Mouse (Mus musculus) hindbrain, embryonic 13.5 days (tissue): ENCODE measurements at regions not wholly inside any gene's neighbourhood (a gene's known extent, or its start where the extent isn't known, plus 50 kb on each side); places are given as distances from the start of the nearest gene placed in this dataset.

Source experiments
- ATAC-seq: fragments of 200-750 bp; cut with Nextera tagmentation; 2 replicates; pipeline ENCODE4 v1.8.0; 2017; ENCODE audit warnings: moderate TSS enrichment; ENCODE audit not compliant: low FRiP score
- H3K27ac ChIP-seq: fragments of 300-500 bp; sonication (generic); 2 replicates; pipeline ENCODE4 v1.5.1; 2015; ENCODE audit warnings: inconsistent platforms, mild to moderate bottlenecking, moderate library complexity
- H3K27me3 ChIP-seq: fragments of 300-500 bp; sonication (generic); 2 replicates; pipeline ENCODE4 v1.6.1; 2015; ENCODE audit warnings: mild to moderate bottlenecking, inconsistent platforms
- H3K36me3 ChIP-seq: fragments of 300-500 bp; sonication (generic); 2 replicates; pipeline ENCODE4 v1.6.1; 2015; ENCODE audit warnings: mild to moderate bottlenecking, inconsistent platforms
- H3K4me1 ChIP-seq: fragments of 300-500 bp; sonication (generic); replicated peaks from 2 replicates; pipeline ENCODE4 v1.6.1; 2015; ENCODE audit warnings: inconsistent platforms
- H3K4me2 ChIP-seq: fragments of 300-500 bp; sonication (generic); 2 replicates; pipeline ENCODE4 v1.6.1; 2015; ENCODE audit warnings: inconsistent platforms, mild to moderate bottlenecking, moderate library complexity
- H3K4me3 ChIP-seq: fragments of 300-500 bp; sonication (generic); 2 replicates; pipeline ENCODE4 v1.5.1; 2015; ENCODE audit warnings: mild to moderate bottlenecking, inconsistent platforms
- H3K9ac ChIP-seq: fragments of 300-500 bp; sonication (generic); 2 replicates; pipeline ENCODE4 v1.6.1; 2015; ENCODE audit warnings: mild to moderate bottlenecking, inconsistent platforms
- H3K9me3 ChIP-seq: fragments of 300-500 bp; sonication (generic); 2 replicates; pipeline ENCODE4 v1.6.1; 2016; ENCODE audit warnings: inconsistent platforms
- WGBS: fragments of 180-500 bp; shearing (Covaris S2); methylation state at CpG from one replicate; pipeline ENCODE4 v1.1.7; 2015; 5-methylcytosine and 5-hydroxymethylcytosine counted together

DNA sequence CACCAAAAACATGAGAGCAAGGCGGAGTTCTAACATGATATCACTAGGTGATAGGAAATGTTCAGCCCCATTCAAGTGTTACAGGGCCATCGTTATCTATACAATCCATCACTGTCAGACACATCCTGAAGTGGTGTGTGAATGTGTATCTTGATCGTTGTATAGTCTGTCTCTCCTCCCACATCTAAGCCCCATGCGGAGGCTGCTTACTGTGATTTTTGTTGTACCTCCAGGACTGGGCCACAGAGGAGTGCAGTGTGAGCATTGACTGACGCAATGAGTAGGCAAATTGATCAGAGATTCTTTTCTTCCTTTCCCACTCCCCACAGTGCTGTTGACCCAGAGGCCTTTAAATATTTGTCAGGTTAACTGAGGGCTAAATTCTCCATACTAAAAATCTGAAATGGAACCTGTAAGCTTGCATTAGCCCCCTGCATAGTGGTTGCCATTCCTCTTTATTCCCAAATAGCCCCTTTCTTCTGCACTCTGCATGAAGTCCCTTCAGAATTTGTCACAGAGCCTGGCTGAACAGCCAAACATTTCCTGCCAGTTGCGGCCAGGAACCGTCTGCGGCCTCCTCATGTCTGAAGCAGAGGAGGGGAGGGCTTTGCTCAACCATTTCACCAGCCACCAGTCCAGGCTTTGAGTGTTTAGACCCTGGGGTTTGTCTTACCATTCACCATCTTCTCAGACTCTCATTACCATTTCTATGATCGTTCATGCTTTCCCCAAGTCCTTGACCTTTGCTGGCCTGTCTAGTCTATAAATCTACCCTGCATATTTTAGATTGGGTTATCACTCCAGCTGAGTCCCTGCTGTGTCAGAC, 119.3 kb downstream of the Ttc8 start:
- peaks cover 64% of the 10 kb centered on the region for H3K27me3 ChIP-seq
- WGBS, result 28% methylated on average over 9 of the region's 9 CpGs
- no peak overlapping the region for H3K9ac ChIP-seq
- H3K4me2 ChIP-seq, result no peak overlapping the region
- H3K27ac ChIP-seq, result no peak overlapping the region
- ATAC-seq, result peak; percentile 43
- H3K36me3 ChIP-seq, result no peaks in the 10 kb centered on the region
- H3K4me3 ChIP-seq, result no peak overlapping the region
- H3K4me1 ChIP-seq, result peaks cover 19% of the 10 kb centered on the region
- H3K9me3 ChIP-seq, result no peaks in the 10 kb centered on the region

DNA sequence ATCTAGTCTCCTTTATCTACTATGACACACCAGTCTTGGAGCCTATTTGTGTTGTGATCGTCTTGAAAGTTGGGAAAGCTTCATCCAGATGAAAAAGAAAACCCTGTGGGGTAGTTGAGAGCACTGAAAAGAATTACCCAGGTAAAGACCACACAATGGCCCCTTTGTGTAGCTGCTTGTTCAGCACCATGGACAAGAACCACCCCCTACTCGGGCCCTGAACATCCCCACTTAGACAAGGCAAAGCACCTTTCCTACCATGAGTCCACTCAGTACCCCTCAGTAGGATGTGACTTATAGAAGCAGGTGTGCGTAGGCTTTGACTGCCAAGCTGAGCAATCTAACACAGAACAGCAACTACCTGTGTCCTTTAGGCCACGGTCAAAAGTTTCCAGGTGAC, 121.2 kb downstream of the Ttc8 start:
- Histone ChIP-seq H3K4me1 (peaks cover 19% of the 10 kb centered on the region), H3K9me3 (no peaks in the 10 kb centered on the region), H3K4me3 (no peak overlapping the region), H3K36me3 (no peaks in the 10 kb centered on the region), H3K27ac (no peak overlapping the region), H3K27me3 (peaks cover 53% of the 10 kb centered on the region), H3K9ac (no peak overlapping the region), H3K4me2 (no peak overlapping the region)
- ATAC-seq, result no peak
- 57% methylated on average over 4 of the region's 4 CpGs for WGBS

DNA sequence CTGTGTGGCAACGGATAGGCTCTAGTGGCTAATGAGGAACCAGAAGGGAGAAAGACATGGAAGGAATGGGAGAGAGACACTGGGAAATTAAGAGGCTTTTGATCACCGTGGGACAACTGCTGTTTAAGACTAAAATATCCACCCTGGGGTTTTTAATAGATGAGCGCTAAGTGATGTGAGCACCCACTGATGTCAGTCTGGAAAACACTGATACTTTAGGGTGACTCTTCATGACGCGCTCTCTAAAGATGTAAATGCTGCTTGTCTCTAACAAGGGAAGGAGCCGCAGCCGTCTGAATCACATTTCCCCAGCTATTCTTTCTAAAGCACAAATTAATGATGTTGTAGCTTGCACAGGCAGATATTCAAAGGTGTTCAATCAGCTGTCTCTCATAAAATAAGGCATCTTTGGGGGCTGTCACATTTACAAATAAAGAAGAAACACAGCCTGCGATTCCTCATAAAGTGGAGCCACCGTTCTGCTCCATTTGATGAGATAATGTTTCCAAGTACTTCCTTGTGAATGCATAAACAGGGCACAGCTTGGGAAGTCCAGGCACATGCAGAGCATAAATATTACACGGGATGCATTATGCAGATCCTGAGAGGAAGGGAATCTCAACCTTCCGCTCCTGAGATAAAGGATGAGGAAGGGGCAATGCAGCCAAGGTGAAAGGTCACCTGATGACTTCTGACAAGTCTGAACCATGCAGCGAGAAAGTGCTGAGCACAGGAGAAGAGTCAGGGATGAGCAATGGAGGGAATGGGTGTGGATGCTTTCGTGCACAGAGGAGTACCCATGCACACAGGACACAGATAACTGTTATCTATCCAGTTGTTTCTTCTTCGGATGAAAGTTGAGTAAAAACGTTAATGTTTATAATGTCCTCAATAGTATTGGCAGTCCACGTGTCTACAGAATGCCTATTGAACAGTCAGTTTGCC, 122.8 kb downstream of the Ttc8 start:
- ATAC-seq, result no peak
- WGBS, result 69% methylated on average over 16 of the region's 16 CpGs
- H3K27me3 ChIP-seq, result peaks cover 42% of the 10 kb centered on the region
- H3K27ac ChIP-seq, result peak overlapping the region; percentile 70
- H3K9ac ChIP-seq, result no peak overlapping the region
- no peak overlapping the region for H3K4me2 ChIP-seq
- no peaks in the 10 kb centered on the region for H3K9me3 ChIP-seq
- H3K36me3 ChIP-seq, result no peaks in the 10 kb centered on the region
- H3K4me3 ChIP-seq, result no peak overlapping the region
- peaks cover 19% of the 10 kb centered on the region for H3K4me1 ChIP-seq

DNA sequence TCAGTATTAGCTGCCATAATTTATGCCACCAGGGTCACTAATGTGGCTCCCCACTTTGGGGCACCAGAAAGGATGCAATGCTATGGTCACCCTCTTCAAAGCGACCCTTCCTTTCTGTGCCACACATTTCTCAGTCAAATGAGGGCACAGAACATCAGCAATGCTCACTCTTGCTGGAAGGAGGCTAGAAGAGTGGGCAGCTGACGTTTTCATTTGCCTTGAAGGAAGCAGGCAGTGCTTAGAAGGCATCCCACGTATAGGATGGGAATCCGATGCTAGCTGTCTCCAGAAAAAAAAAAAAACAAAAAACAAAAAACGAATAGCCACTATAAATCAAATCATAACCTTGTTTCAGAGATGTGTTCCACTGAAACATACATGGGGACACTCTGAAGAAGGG, 124.1 kb downstream of the Ttc8 start:
- ATAC-seq, result no peak
- no peak overlapping the region for H3K4me3 ChIP-seq
- no peaks in the 10 kb centered on the region for H3K9me3 ChIP-seq
- H3K4me1 ChIP-seq, result peaks cover 16% of the 10 kb centered on the region
- no peaks in the 10 kb centered on the region for H3K36me3 ChIP-seq
- H3K27ac ChIP-seq, result no peak overlapping the region
- no peak overlapping the region for H3K4me2 ChIP-seq
- H3K27me3 ChIP-seq, result peaks cover 42% of the 10 kb centered on the region
- no peak overlapping the region for H3K9ac ChIP-seq
- 63% methylated on average over 5 of the region's 5 CpGs for WGBS

DNA sequence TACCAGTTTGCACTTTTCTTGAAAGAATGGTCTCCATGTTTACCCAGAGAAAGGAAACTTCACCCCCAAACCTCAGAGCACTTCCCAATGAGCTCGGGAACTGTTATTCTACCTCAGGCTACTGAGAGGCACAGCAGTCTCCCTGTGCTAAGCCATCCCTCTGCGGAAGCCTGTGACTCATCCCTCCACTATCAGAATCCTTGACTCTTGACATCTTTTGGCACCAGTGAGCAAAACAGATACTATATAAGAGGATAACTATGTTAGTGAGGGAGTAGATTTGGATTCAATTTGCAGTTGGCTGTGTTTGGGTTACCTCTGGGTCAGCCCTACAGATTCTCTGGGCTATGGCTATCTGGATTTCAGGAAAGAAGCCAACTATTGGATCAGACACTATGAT, 130.1 kb downstream of the Ttc8 start:
- ATAC-seq, result no peak
- Histone ChIP-seq H3K36me3 (no peaks in the 10 kb centered on the region), H3K9me3 (no peaks in the 10 kb centered on the region), H3K4me3 (no peak overlapping the region), H3K27me3 (peaks cover 25% of the 10 kb centered on the region), H3K27ac (no peak overlapping the region), H3K4me1 (no peaks in the 10 kb centered on the region), H3K9ac (no peak overlapping the region), H3K4me2 (no peak overlapping the region)
- WGBS, result 74% methylated on average over 2 of the region's 2 CpGs

DNA sequence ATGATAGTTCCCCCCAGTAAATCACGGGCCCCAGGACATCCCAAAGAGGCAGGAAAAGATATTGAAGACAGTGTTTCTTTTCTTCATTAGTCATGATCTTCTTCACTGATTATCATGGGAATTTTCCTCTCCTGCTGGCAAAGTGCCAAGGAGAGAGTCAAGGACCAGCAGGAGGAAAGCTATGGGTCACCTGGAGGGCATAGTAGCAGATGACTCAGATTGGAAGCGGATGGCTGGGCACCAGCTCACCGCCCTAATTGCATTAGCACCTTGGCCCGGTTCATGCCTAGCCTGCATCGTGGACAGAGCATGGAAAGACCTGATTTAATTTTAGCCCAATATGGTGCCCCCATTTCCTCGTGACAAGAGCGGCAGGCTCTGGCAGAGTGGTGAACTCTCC, 132.2 kb downstream of the Ttc8 start:
- H3K4me3 ChIP-seq, result no peak overlapping the region
- no peak overlapping the region for H3K4me2 ChIP-seq
- H3K4me1 ChIP-seq, result no peaks in the 10 kb centered on the region
- H3K27me3 ChIP-seq, result peaks cover 19% of the 10 kb centered on the region; the same call in 1 of the 2 replicates
- ATAC-seq, result no peak
- no peaks in the 10 kb centered on the region for H3K36me3 ChIP-seq
- H3K27ac ChIP-seq, result no peak overlapping the region
- no peaks in the 10 kb centered on the region for H3K9me3 ChIP-seq
- 79% methylated on average over 7 of the region's 7 CpGs for WGBS
- no peak overlapping the region for H3K9ac ChIP-seq

DNA sequence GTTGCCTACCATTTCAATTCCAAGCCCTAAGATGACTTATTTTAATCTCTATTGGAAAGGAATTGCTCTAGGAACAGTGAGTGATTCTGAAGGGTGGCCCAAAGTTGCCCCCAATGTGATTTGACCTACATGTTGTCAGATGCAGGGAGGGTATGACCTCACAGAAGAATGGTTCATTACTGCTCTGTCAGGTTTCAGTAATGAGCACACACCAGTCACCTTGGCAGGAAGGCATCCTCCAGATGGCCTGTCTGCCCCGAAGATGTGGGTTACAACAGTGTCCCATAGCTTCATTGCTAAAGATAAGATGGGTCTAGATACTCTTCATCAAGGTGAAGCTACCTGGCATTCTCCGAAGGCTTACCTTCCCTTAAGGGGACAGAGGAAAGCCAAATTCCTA, 137.1 kb downstream of the Ttc8 start:
- no peak for ATAC-seq
- 90% methylated on average over 2 of the region's 2 CpGs for WGBS

DNA sequence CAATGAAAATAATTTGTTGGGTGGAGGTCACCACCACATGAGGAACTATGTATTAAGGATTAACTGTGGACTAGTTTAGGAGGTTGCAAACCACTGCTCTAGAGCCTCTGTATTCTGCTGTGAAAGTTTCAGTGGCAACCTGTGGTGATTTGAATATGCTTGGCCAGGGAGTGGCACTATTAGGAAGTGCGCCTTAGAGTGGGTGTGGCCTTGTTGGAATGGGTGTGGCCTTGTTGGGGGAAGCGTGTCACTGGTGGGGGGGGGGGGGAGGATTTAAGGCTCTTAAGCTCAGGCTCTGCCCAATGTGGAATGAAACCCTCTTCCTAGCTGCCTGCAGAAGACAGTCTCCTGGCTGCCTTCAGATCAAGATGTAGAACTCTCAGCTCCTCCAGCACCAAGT, 138.5 kb downstream of the Ttc8 start:
- no peaks in the 10 kb centered on the region for H3K9me3 ChIP-seq
- no peaks in the 10 kb centered on the region for H3K27me3 ChIP-seq
- H3K4me3 ChIP-seq, result no peak overlapping the region
- no peak overlapping the region for H3K27ac ChIP-seq
- no peak overlapping the region for H3K9ac ChIP-seq
- ATAC-seq, result no peak
- peaks cover 5% of the 10 kb centered on the region; the same call in 1 of the 2 replicates for H3K4me1 ChIP-seq
- H3K4me2 ChIP-seq, result no peak overlapping the region
- WGBS, result 74% methylated on average over 2 of the region's 2 CpGs
- H3K36me3 ChIP-seq, result no peaks in the 10 kb centered on the region

More for the DNA sequence above, 137.1 kb downstream of the Ttc8 start:
- no peaks in the 10 kb centered on the region for H3K9me3 ChIP-seq
- H3K36me3 ChIP-seq, result no peaks in the 10 kb centered on the region
- no peaks in the 10 kb centered on the region for H3K4me1 ChIP-seq
- no peak overlapping the region for H3K27ac ChIP-seq
- H3K4me3 ChIP-seq, result no peak overlapping the region
- H3K4me2 ChIP-seq, result no peak overlapping the region
- H3K27me3 ChIP-seq, result 0 out of 2 replicates have a peak, but pooled peaks cover 2% of the 10 kb centered on the region
- no peak overlapping the region for H3K9ac ChIP-seq

DNA sequence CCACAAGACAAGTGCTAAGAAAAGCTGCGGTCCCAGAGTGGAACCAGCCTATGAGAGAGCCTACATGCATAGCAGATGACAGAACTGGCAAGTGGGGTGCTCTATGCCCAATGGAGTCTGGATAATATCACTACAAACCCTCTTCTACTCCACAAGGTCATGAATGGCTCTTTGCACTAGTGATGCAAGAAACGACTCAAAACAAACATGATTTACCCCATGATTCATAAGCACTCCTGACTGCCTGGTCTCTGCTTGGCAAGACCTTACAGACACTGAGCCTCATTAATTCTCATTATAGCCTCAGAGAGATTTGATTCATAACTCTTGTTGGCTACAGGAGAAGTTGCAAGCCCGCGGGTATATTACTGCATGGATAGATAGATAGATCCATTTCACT, 139.1 kb downstream of the Ttc8 start:
- Histone ChIP-seq H3K36me3 (no peaks in the 10 kb centered on the region), H3K9me3 (no peaks in the 10 kb centered on the region), H3K27ac (no peak overlapping the region), H3K27me3 (no peaks in the 10 kb centered on the region), H3K9ac (no peak overlapping the region), H3K4me1 (peaks cover 5% of the 10 kb centered on the region; the same call in 1 of the 2 replicates), H3K4me2 (no peak overlapping the region), H3K4me3 (no peak overlapping the region)
- 88% methylated on average over 4 of the region's 4 CpGs for WGBS
- no peak for ATAC-seq

DNA sequence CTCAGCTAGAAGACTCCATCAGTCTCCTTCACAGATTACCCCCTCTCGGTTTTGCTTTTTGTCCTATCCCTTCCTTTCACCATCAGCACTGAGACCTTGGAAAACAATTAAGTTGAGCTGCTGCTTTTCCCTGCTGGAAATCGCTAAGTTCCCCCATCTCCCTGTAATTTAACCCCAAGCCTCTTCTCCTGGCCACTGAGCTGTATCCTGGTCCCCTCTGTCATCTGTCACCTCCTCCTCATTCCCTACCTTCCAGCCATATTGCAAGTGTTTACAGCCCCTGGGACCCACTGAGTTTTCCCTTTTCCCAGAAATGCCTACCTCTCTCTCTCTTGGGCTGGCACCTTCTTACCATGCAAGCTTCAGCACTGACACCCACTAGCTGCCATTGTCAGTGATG, 140.3 kb downstream of the Ttc8 start:
- Histone ChIP-seq H3K27me3 (no peaks in the 10 kb centered on the region), H3K9me3 (no peaks in the 10 kb centered on the region), H3K4me1 (peaks cover 5% of the 10 kb centered on the region; the same call in 1 of the 2 replicates), H3K4me3 (no peak overlapping the region), H3K9ac (no peak overlapping the region), H3K27ac (no peak overlapping the region), H3K36me3 (no peaks in the 10 kb centered on the region), H3K4me2 (no peak overlapping the region)
- ATAC-seq, result no peak
- 63% methylated on average over 2 of the region's 2 CpGs for WGBS

DNA sequence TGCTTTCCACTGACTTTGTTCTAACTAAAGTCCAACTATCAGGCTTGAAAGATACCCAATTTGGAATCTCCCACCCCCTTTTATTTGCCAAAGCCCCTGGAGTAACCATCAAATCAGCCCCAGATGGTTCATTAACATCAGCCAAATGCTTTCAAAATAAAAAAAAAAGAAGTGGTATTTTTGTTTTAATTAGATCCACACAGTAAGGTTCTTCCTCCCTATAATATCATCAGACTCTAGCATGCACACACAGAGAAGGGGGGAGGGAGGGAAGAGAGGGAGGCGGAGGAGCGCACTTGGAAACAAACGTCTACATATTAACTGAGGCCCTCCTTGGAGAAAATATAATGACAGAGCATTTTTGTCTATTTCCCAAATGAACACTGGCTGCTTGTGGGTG, 143.1 kb downstream of the Ttc8 start:
- Histone ChIP-seq H3K27me3 (no peaks in the 10 kb centered on the region), H3K9ac (no peak overlapping the region), H3K27ac (no peak overlapping the region), H3K4me2 (no peak overlapping the region), H3K4me3 (no peak overlapping the region), H3K9me3 (no peaks in the 10 kb centered on the region), H3K4me1 (peaks cover 5% of the 10 kb centered on the region; the same call in 1 of the 2 replicates), H3K36me3 (no peaks in the 10 kb centered on the region)
- WGBS, result 69% methylated on average over 3 of the region's 3 CpGs
- no peak for ATAC-seq

DNA sequence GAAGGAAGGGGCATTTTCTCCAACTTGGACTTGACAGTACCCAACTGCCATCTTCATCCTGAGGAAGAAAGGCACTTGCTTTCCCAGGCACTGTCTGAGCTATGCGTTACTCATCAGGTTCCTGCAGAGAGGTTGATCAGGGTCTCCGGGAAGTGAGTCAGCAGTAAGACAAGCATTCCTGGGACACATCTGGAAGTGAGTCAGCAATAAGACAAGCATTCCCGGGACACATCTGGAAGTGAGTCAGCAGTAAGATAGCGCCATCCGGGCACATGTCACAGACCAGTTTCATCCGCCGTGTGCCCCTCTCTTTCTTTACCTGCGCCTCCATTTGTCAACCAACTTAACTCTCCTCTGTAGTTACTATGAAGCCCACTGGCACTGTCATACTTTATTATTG, 143.5 kb downstream of the Ttc8 start:
- H3K27me3 ChIP-seq, result no peaks in the 10 kb centered on the region
- H3K4me2 ChIP-seq, result no peak overlapping the region
- H3K27ac ChIP-seq, result no peak overlapping the region
- H3K36me3 ChIP-seq, result no peaks in the 10 kb centered on the region
- peaks cover 5% of the 10 kb centered on the region; the same call in 1 of the 2 replicates for H3K4me1 ChIP-seq
- H3K9ac ChIP-seq, result no peak overlapping the region
- H3K4me3 ChIP-seq, result no peak overlapping the region
- ATAC-seq, result no peak
- no peaks in the 10 kb centered on the region for H3K9me3 ChIP-seq
- 88% methylated on average over 8 of the region's 8 CpGs for WGBS
